Mouse (Mus musculus): ENCODE results near the gene Thyn1. TPM values are rescaled to one million over a fixed set of nuclear protein-coding genes. Genes with fewer than 3 reads are reported as not detected.

Thyn1 gene
- total and polyA plus RNA-seq, 3 experiments = 105 to 130 TPM; not detected in 1

DNA sequence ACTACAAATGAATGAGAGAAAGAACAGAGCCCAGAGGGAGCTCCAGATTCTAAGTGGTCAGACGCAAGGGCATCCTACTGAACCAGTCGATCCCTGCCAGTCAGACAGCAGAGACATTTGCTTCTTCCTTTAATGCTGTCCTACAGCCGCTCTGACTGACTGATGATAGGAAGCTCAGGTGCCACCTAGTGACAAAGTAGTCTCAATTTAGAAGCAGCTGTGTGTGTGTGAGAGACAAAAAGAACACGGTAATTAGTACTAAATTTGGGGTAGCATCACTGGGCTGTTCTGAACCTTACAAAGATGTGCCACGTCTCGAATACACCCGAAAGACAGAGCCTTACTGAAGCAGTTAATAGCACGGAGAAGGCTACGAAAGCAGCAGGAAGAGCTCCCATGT, 21.8 kb upstream of the Thyn1 start:
- no peaks in the 10 kb centered on the region for H3K4me1 ChIP-seq (ENCODE audit: control insufficient read depth in 1 of 2, insufficient read depth in 2 of 2, low read length in 2 of 2)
- H3K4me3 ChIP-seq (ENCODE audit: control insufficient read depth in 1 of 2, insufficient read depth in 1 of 2, low read depth in 2 of 2, low read length in 2 of 2) = no peak overlapping the region
- H3K27ac ChIP-seq (ENCODE audit: control insufficient read depth, low read depth, low read length) = no peak overlapping the region
- no peaks in the 10 kb centered on the region for H3K9me3 ChIP-seq (replicated peaks; ENCODE audit: insufficient read depth, low read length)
- DNase-seq (ENCODE audit: low read depth, low spot score) = no peak
- H3K79me2 ChIP-seq (ENCODE audit: control insufficient read depth, insufficient read depth, low read length, poor library complexity) = no peaks in the 10 kb centered on the region
- H3K27me3 ChIP-seq (ENCODE audit: control insufficient read depth in 1 of 2, insufficient read depth in 2 of 2, low read length in 2 of 2) = no peaks in the 10 kb centered on the region
- H3K9ac ChIP-seq (ENCODE audit: control insufficient read depth, low read depth, low read length, poor library complexity, severe bottlenecking) = no peak overlapping the region
- peaks cover 0 to 2% of the 10 kb centered on the region in 2 experiments; a peak in 1 of 4 replicates for H3K36me3 ChIP-seq (ENCODE audit: control insufficient read depth in 1 of 2, insufficient read depth in 2 of 2, low read length in 2 of 2)
- no peak for TF ChIP-seq CHD1 (IDR thresholded peaks at IDR 0.05; ENCODE audit: low read depth, low read length)
- TF ChIP-seq MAZ (IDR thresholded peaks at IDR 0.05; ENCODE audit: low read depth, low read length) = no peak
- TF ChIP-seq SMC3 (IDR thresholded peaks at IDR 0.05; ENCODE audit: low read depth, low read length) = no peak
- no peak for TF ChIP-seq UBTF (IDR thresholded peaks at IDR 0.05; ENCODE audit: borderline replicate concordance, insufficient read depth, low read depth, low read length)
- TF ChIP-seq NRF1 (IDR thresholded peaks at IDR 0.05; ENCODE audit: insufficient read depth, low read depth, low read length, poor library complexity, severe bottlenecking) = no peak
- TF ChIP-seq POLR2AphosphoS5 (IDR thresholded peaks at IDR 0.05; ENCODE audit: borderline replicate concordance, low read depth, low read length) = no peak
- no peak for TF ChIP-seq CTCF (IDR thresholded peaks at IDR 0.05 in 2 of 3, conservative IDR thresholded peaks at IDR 0.05 in 1 of 3; ENCODE audit: control insufficient read depth in 1 of 3, insufficient read depth in 1 of 3, low read depth in 2 of 3, low read length in 3 of 3, poor library complexity in 1 of 3, severe bottlenecking in 1 of 3)

- Histone ChIP-seq H3K27ac (ENCODE audit: control insufficient read depth, low read depth, low read length) (no peak overlapping the region), H3K79me2 (ENCODE audit: control insufficient read depth, insufficient read depth, low read length, poor library complexity) (no peaks in the 10 kb centered on the region), H3K9me3 (replicated peaks; ENCODE audit: insufficient read depth, low read length) (no peaks in the 10 kb centered on the region), H3K4me1 (ENCODE audit: control insufficient read depth in 1 of 2, insufficient read depth in 2 of 2, low read length in 2 of 2) (no peaks in the 10 kb centered on the region), H3K9ac (ENCODE audit: control insufficient read depth, low read depth, low read length, poor library complexity, severe bottlenecking) (no peak overlapping the region), H3K27me3 (ENCODE audit: control insufficient read depth in 1 of 2, insufficient read depth in 2 of 2, low read length in 2 of 2) (no peaks in the 10 kb centered on the region), H3K4me3 (ENCODE audit: control insufficient read depth in 1 of 2, insufficient read depth in 1 of 2, low read depth in 2 of 2, low read length in 2 of 2) (no peak overlapping the region), H3K36me3 (ENCODE audit: control insufficient read depth in 1 of 2, insufficient read depth in 2 of 2, low read length in 2 of 2) (peaks cover 0 to 2% of the 10 kb centered on the region in 2 experiments; a peak in 1 of 4 replicates)
- TF ChIP-seq MAFK (IDR thresholded peaks at IDR 0.05; ENCODE audit: borderline replicate concordance, low read depth, low read length) = no peak
- no peak for TF ChIP-seq TAL1 (IDR thresholded peaks at IDR 0.05; ENCODE audit: low read length)
- no peak for TF ChIP-seq MYC (IDR thresholded peaks at IDR 0.05; ENCODE audit: low read depth, low read length)
- no peak for TF ChIP-seq BHLHE40 (IDR thresholded peaks at IDR 0.05; ENCODE audit: borderline replicate concordance, low read depth, low read length)
- no peak for TF ChIP-seq MXI1 (IDR thresholded peaks at IDR 0.05; ENCODE audit: low read depth, low read length)
- no peak for TF ChIP-seq USF1 (IDR thresholded peaks at IDR 0.05; ENCODE audit: low read depth, low read length)
- no peak for TF ChIP-seq SIN3A (IDR thresholded peaks at IDR 0.05; ENCODE audit: low read length)
- TF ChIP-seq CTCF (IDR thresholded peaks at IDR 0.05 in 2 of 3, conservative IDR thresholded peaks at IDR 0.05 in 1 of 3; ENCODE audit: control insufficient read depth in 1 of 3, insufficient read depth in 1 of 3, low read depth in 2 of 3, low read length in 3 of 3, poor library complexity in 1 of 3, severe bottlenecking in 1 of 3) = no peak
- no peak for TF ChIP-seq RCOR1 (IDR thresholded peaks at IDR 0.05; ENCODE audit: low read depth, low read length)
- TF ChIP-seq NRF1 (IDR thresholded peaks at IDR 0.05; ENCODE audit: insufficient read depth, low read depth, low read length, poor library complexity, severe bottlenecking) = no peak
- TF ChIP-seq ZC3H11A (IDR thresholded peaks at IDR 0.05; ENCODE audit: low read depth, low read length) = no peak
- no peak for TF ChIP-seq ZNF384 (IDR thresholded peaks at IDR 0.05; ENCODE audit: low read depth, low read length)
- no peak for DNase-seq (ENCODE audit: low read depth, low spot score)
These were observed 20.7 kb upstream of the Thyn1 start for GRCm38 (mm10) chr9:26978776-26979175.

Data from MEL (cell line).